ENCODE assay signal across 8 mouse cellular contexts in genomic region chr19:5810840-5811563, GRCm38 (mm10). TPM values are rescaled to one million over a fixed set of nuclear protein-coding genes. Genes with fewer than 3 reads are reported as not detected.
DNase-seq lines count a peak whose midpoint lies in the region; ATAC-seq and TF ChIP-seq lines count a peak whose summit lies in the region.

No protein-coding gene starts in this region.

- H3K4me1 ChIP-seq in lung, embryonic 14.5 days (ENCODE audit: insufficient read depth), result peaks cover 47% of the 10 kb centered on the region
- H3K4me1 ChIP-seq in embryonic facial prominence, embryonic 14.5 days (ENCODE audit: control insufficient read depth, insufficient read depth, low read length), result peaks cover 45% of the 10 kb centered on the region
- H3K4me1 ChIP-seq in intestine, postnatal 0 days (replicated peaks; ENCODE audit: control insufficient read depth, insufficient read depth, low read length), result peaks cover 32% of the 10 kb centered on the region
- peaks cover 80% of the 10 kb centered on the region for H3K4me1 ChIP-seq in olfactory bulb, adult 2 months (ENCODE audit: control insufficient read depth, insufficient read depth, low read length)

- ATAC-seq in lung, embryonic 14.5 days (ENCODE audit: insufficient read depth), result peak; percentile 16; the same call in 1 of the 2 replicates
- ATAC-seq in embryonic facial prominence, embryonic 14.5 days (ENCODE audit: low read depth), result no peak
- ATAC-seq in intestine, postnatal 0 days, result no peak

- peak overlapping the region; percentile 28 for H3K9ac ChIP-seq in lung, embryonic 14.5 days
- H3K9ac ChIP-seq in embryonic facial prominence, embryonic 14.5 days (ENCODE audit: low read depth, low read length), result peak overlapping the region; percentile 16; the same call in 1 of the 2 replicates
- H3K9ac ChIP-seq in intestine, postnatal 0 days (ENCODE audit: low read depth, low read length), result peak overlapping the region; percentile 34; the same call in 1 of the 2 replicates

- peak overlapping the region; percentile 40; the same call in 1 of the 2 replicates for H3K4me2 ChIP-seq in lung, embryonic 14.5 days
- peak overlapping the region; percentile 28; the same call in 1 of the 2 replicates for H3K4me2 ChIP-seq in embryonic facial prominence, embryonic 14.5 days (ENCODE audit: low read depth, low read length)
- 0 out of 2 replicates have a peak overlapping the region, but pooled peaks have one; percentile 40 for H3K4me2 ChIP-seq in intestine, postnatal 0 days (replicated peaks; ENCODE audit: low read depth)

- H3K27me3 ChIP-seq in lung, embryonic 14.5 days (ENCODE audit: insufficient read depth, low read length), result no peaks in the 10 kb centered on the region
- H3K27me3 ChIP-seq in embryonic facial prominence, embryonic 14.5 days (replicated peaks; ENCODE audit: control insufficient read depth, insufficient read depth, low read length), result no peaks in the 10 kb centered on the region
- H3K27me3 ChIP-seq in intestine, postnatal 0 days (replicated peaks; ENCODE audit: control insufficient read depth, insufficient read depth, low read length), result no peaks in the 10 kb centered on the region

- TF ChIP-seq CTCF in lung, embryonic 14.5 days (IDR thresholded peaks at IDR 0.05; ENCODE audit: low read depth), result no peak
- no peak for TF ChIP-seq CTCF in intestine, postnatal 0 days (IDR thresholded peaks at IDR 0.05; ENCODE audit: low read depth)
- TF ChIP-seq CTCF in olfactory bulb, adult 2 months (IDR thresholded peaks at IDR 0.05; ENCODE audit: insufficient read depth, low read depth, low read length), result no peak

- peak overlapping the region; percentile 95 for H3K27ac ChIP-seq in lung, embryonic 14.5 days (ENCODE audit: low read depth)
- H3K27ac ChIP-seq in embryonic facial prominence, embryonic 14.5 days (replicated peaks; ENCODE audit: low read depth, low read length), result peak overlapping the region; percentile 88
- peak overlapping the region; percentile 91 for H3K27ac ChIP-seq in intestine, postnatal 0 days (ENCODE audit: low read depth, low read length)
- peak overlapping the region; percentile 100 for H3K27ac ChIP-seq in olfactory bulb, adult 2 months (ENCODE audit: insufficient read depth, low read depth, low read length)

- 54% methylated on average over 9 of the region's 9 CpGs for WGBS in lung, embryonic 14.5 days
- WGBS in embryonic facial prominence, embryonic 14.5 days, result 65% methylated on average over 9 of the region's 9 CpGs
- 51% methylated on average over 9 of the region's 9 CpGs for WGBS in intestine, postnatal 0 days
- WGBS in olfactory bulb, adult 2 months, result 50% methylated on average over 9 of the region's 9 CpGs

- no peak for DNase-seq in lung, embryonic 14.5 days
- no peak for DNase-seq in lung, postnatal 25 days (ENCODE audit: low spot score)
- no peak for DNase-seq in embryonic facial prominence, embryonic 14.5 days (ENCODE audit: low spot score)
- DNase-seq in right cerebral cortex, postnatal 36 days (ENCODE audit: low spot score in 2 of 2), result no peak
- no peak for DNase-seq in gastrocnemius, postnatal 10 days
- no peak for DNase-seq in left cerebral cortex, adult 8-10 months (ENCODE audit: low spot score in 2 of 2)

- no peaks in the 10 kb centered on the region for H3K36me3 ChIP-seq in lung, embryonic 14.5 days (ENCODE audit: insufficient read depth)
- no peaks in the 10 kb centered on the region for H3K36me3 ChIP-seq in embryonic facial prominence, embryonic 14.5 days (ENCODE audit: control insufficient read depth, insufficient read depth, low read length)
- no peaks in the 10 kb centered on the region for H3K36me3 ChIP-seq in intestine, postnatal 0 days (ENCODE audit: control insufficient read depth, insufficient read depth)

- no peaks in the 10 kb centered on the region for H3K9me3 ChIP-seq in lung, embryonic 14.5 days (ENCODE audit: low read depth, low read length)
- H3K9me3 ChIP-seq in embryonic facial prominence, embryonic 14.5 days (ENCODE audit: control insufficient read depth, low read length), result no peaks in the 10 kb centered on the region
- no peaks in the 10 kb centered on the region for H3K9me3 ChIP-seq in intestine, postnatal 0 days (ENCODE audit: control insufficient read depth)

- TF ChIP-seq POLR2A in olfactory bulb, adult 2 months (IDR thresholded peaks at IDR 0.05; ENCODE audit: insufficient read depth, low read depth, low read length), result no peak

- no peak overlapping the region for H3K4me3 ChIP-seq in lung, embryonic 14.5 days (ENCODE audit: low read depth, low read length)
- H3K4me3 ChIP-seq in embryonic facial prominence, embryonic 14.5 days (ENCODE audit: low read depth, low read length), result no peak overlapping the region
- H3K4me3 ChIP-seq in intestine, postnatal 0 days (ENCODE audit: low read depth, low read length), result no peak overlapping the region
- H3K4me3 ChIP-seq in olfactory bulb, adult 2 months (ENCODE audit: insufficient read depth, low read depth, low read length), result no peak overlapping the region

RNA-seq across cellular contexts. Expression of gene Scyl1, which starts 39.8 kb away (rescaled TPM):
- 74.8 and 84.5 TPM in 2 replicates for polyA plus RNA-seq in lung, embryonic 14.5 days (2014; fragmentation: Nextera tagmentation; extraction: Ambion mirVana)
- polyA plus RNA-seq in embryonic facial prominence, embryonic 14.5 days (2014; fragmentation: Nextera tagmentation; extraction: Ambion mirVana), result 78.3 and 79.8 TPM in 2 replicates
- polyA plus RNA-seq in intestine, postnatal 0 days (2015; fragmentation: Nextera tagmentation; extraction: Ambion mirVana), result 43.8 and 48.8 TPM in 2 replicates
- not detected in 2 replicates for polyA plus RNA-seq in olfactory bulb, adult 2 months (2012; ENCODE audit: insufficient read depth, insufficient read length, low replicate concordance, missing spikeins)
- total RNA-seq in gastrocnemius, postnatal 10 days (2021), result 10 to 100 TPM; 56.0 to 59.6 TPM
- 100 to 1,000 TPM in 1 of 4 experiments, 10 to 100 TPM in 3; 88.9 to 100 (median 94.9) TPM for total RNA-seq in left cerebral cortex, adult 8-10 months (2022)
